Mouse (Mus musculus): ENCODE measurements around the gene Gipc3.

DNA sequence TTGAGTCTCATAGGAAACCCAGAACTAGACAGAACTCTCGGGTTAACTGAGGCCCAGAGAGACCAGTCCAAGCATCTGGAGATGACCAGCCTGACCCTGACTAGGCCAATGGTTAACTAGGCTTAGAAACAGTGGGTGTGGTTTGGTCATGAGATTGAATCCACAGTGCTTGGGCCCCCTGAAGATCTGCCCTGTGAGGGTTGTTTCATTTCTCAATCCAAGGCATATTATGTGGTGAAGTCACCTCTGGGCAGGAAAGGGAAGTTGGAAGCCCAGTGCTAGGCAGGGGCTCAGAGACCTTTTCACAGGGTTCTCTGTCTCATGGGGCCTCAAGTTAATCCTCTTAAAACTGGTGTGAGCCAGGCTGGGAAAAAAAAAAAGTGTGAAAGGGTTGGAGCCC, 15.8 kb upstream of the Gipc3 start:
- TF ChIP-seq CTCF (IDR thresholded peaks at IDR 0.05; ENCODE audit: low read depth) (no peak), EP300 (IDR thresholded peaks at IDR 0.05; ENCODE audit: low read depth) (no peak)

All from liver, embryonic 14.5 days (tissue).